In the genomic region with DNA sequence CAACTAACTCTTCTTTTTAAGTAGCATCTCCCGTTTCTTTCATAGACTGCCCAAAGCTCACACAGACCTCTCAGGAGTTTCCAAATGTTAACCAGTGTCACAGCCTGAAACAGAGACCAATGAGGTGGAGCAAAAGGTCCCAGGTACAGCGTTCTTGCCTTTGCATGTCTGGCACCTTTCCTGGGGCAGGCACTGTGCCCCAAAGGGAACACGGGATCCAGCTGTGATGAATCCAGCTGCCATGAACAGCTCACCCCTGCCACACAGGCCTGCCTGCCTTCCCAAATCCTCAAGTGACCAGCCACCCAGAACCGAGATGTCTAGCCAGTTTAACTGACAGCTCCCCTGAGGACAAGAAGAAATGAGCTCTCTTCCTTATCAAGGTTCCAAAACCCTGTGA, we compare ENCODE assay signal across 21 mouse cellular contexts. TPM values are rescaled to one million over a fixed set of nuclear protein-coding genes. Genes with fewer than 3 reads are reported as not detected.
DNase-seq lines count a peak whose midpoint lies in the region; ATAC-seq and TF ChIP-seq lines count a peak whose summit lies in the region.
"Had no signal": no experiment of that assay in that cellular context is flagged by ENCODE, and none has a peak within 500 bp of the region (broad histone marks: within the 10 kb centered on the region; RNA-seq: fewer than 3 reads in every experiment).

No protein-coding gene starts in this region.

- DNase-seq in gastrocnemius, postnatal 10 days = peak; percentile 44
- no peak for DNase-seq in gastrocnemius, adult 18-20 months (ENCODE audit: low spot score)
- peak; percentile 43 for DNase-seq in testis, postnatal 10 days (ENCODE audit: low spot score)
- no peak for DNase-seq in testis, postnatal 14 days (ENCODE audit: low spot score)
- DNase-seq in left cerebral cortex, adult 9 months (ENCODE audit: low spot score in 2 of 2) = no peak
- no peak for DNase-seq in cerebellum, adult 2 months
- DNase-seq: B cell, adult 2 months; cerebellum, postnatal 36 days; liver, embryonic 13.5 days; midbrain, embryonic 14.5 days; retina, postnatal 1 day; right cerebral cortex, postnatal 4 days had no signal

- TF ChIP-seq POLR2A in cerebellum, adult 2 months (IDR thresholded peaks at IDR 0.05; ENCODE audit: borderline replicate concordance, insufficient read depth, low read length) = no peak

- H3K4me2 ChIP-seq in kidney, embryonic 15.5 days = no peak overlapping the region
- H3K4me2 ChIP-seq: forebrain, embryonic 13.5 days; heart, embryonic 13.5 days; hindbrain, embryonic 14.5 days; intestine, embryonic 15.5 days; limb, embryonic 12.5 days; liver, embryonic 13.5 days; lung, embryonic 15.5 days had no signal

- no peak overlapping the region for H3K4me3 ChIP-seq in kidney, embryonic 15.5 days (replicated peaks)
- no peak overlapping the region for H3K4me3 ChIP-seq in cerebellum, adult 2 months (replicated peaks; ENCODE audit: insufficient read depth, low read depth, low read length)
- H3K4me3 ChIP-seq: embryonic facial prominence, embryonic 10.5 days; forebrain, embryonic 13.5 days; heart, embryonic 13.5 days; intestine, embryonic 15.5 days; limb, embryonic 12.5 days; liver, embryonic 13.5 days; lung, embryonic 15.5 days had no signal

- no peaks in the 10 kb centered on the region for H3K36me3 ChIP-seq in kidney, embryonic 15.5 days
- H3K36me3 ChIP-seq: embryonic facial prominence, embryonic 10.5 days; heart, embryonic 13.5 days; intestine, embryonic 15.5 days; limb, embryonic 12.5 days; liver, embryonic 13.5 days; lung, embryonic 15.5 days had no signal

- peaks cover 76% of the 10 kb centered on the region for H3K4me1 ChIP-seq in kidney, embryonic 15.5 days
- H3K4me1 ChIP-seq in cerebellum, adult 2 months (ENCODE audit: control insufficient read depth, insufficient read depth, low read length) = no peaks in the 10 kb centered on the region
- H3K4me1 ChIP-seq: forebrain, embryonic 13.5 days had no signal

- no peak for ATAC-seq in kidney, embryonic 15.5 days (replicated peaks; ENCODE audit: low FRiP score)
- ATAC-seq: forebrain, embryonic 13.5 days; intestine, embryonic 15.5 days had no signal

- WGBS in kidney, embryonic 15.5 days = 43% methylated on average over 4 of the region's 4 CpGs
- 32% methylated on average over 4 of the region's 4 CpGs for WGBS in cerebellum, adult 2 months

- TF ChIP-seq CTCF in cerebellum, adult 2 months (IDR thresholded peaks at IDR 0.05; ENCODE audit: borderline replicate concordance, insufficient read depth, low read depth, low read length) = no peak

- no peaks in the 10 kb centered on the region for H3K27me3 ChIP-seq in kidney, embryonic 15.5 days
- H3K27me3 ChIP-seq in cerebellum, adult 2 months (ENCODE audit: control insufficient read depth, insufficient read depth, low read length) = no peaks in the 10 kb centered on the region
- H3K27me3 ChIP-seq: forebrain, embryonic 13.5 days; heart, embryonic 13.5 days; intestine, embryonic 15.5 days; limb, embryonic 12.5 days; liver, embryonic 13.5 days; lung, embryonic 15.5 days had no signal

- H3K9me3 ChIP-seq in kidney, embryonic 15.5 days (replicated peaks) = no peaks in the 10 kb centered on the region
- H3K9me3 ChIP-seq: embryonic facial prominence, embryonic 10.5 days; forebrain, embryonic 13.5 days; heart, embryonic 13.5 days; intestine, embryonic 15.5 days; limb, embryonic 12.5 days; liver, embryonic 13.5 days; lung, embryonic 15.5 days had no signal

- no peak overlapping the region for H3K9ac ChIP-seq in kidney, embryonic 15.5 days
- H3K9ac ChIP-seq: forebrain, embryonic 13.5 days; heart, embryonic 13.5 days; hindbrain, embryonic 14.5 days; intestine, embryonic 15.5 days; limb, embryonic 12.5 days; liver, embryonic 13.5 days; lung, embryonic 15.5 days had no signal

- H3K27ac ChIP-seq in kidney, embryonic 15.5 days = peak overlapping the region; percentile 64; the same call in 1 of the 2 replicates
- H3K27ac ChIP-seq in cerebellum, adult 2 months (ENCODE audit: insufficient read depth, low read length) = no peak overlapping the region
- H3K27ac ChIP-seq: embryonic facial prominence, embryonic 10.5 days; forebrain, embryonic 13.5 days; heart, embryonic 13.5 days; hindbrain, embryonic 14.5 days; intestine, embryonic 15.5 days; limb, embryonic 12.5 days; liver, embryonic 13.5 days; lung, embryonic 15.5 days had no signal

RNA-seq across cellular contexts. Expression of a gene that starts 36.1 kb away (rescaled TPM):
- total RNA-seq in gastrocnemius, postnatal 10 days (2021) = 10 to 100 TPM; 29.2 to 34.9 TPM
- 1 to 10 TPM; 7.2 to 8.2 TPM for total RNA-seq in gastrocnemius, adult 18-20 months (2021)
- polyA plus RNA-seq in kidney, embryonic 15.5 days (2015; fragmentation: Nextera tagmentation; extraction: Ambion mirVana) = 39.4 and 40.3 TPM in 2 replicates
- polyA plus RNA-seq in cerebellum, adult 2 months (2012; rRNA removed) = 2.6 and 3.3 TPM in 2 replicates
- total RNA-seq: neutrophil, adult 5-6 weeks had no signal

Comparison
In these comparisons a context has a peak if more than half of its experiments do, and no peak if none do; other contexts are left out.
1. DNase-seq: peak in gastrocnemius, postnatal 10 days (single experiment) and testis, postnatal 10 days (single experiment); none in gastrocnemius, adult 18-20 months (single experiment), testis, postnatal 14 days (single experiment), left cerebral cortex, adult 9 months (0 of 2) and cerebellum, adult 2 months (0 of 2).